Mouse (Mus musculus): ENCODE measurements at regions not wholly inside any gene's neighbourhood (a gene's known extent, or its start where the extent isn't known, plus 50 kb on each side); places are given as distances from the start of the nearest gene placed in this dataset.

DNA sequence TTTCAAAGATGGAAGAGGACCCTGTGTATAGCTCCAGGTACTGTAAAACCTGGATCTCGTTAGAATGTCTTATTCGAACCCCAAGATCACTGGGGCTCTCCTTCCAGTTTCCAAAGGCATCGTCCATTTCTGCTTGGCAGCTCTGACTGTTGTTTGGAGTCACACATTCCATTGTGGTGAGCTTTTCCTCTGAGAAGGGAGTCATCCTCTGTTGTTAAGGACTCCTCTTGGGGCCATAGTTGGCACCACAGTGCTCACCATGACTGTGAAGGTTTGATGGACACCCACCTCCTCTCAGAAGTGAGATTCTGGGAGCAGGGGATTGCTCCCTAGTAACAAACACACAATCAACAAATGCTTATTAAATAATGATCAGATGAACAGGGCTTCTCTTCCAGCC is 75.0 kb upstream of the Igf1r start:
- TF ChIP-seq CTCF (IDR thresholded peaks at IDR 0.05; ENCODE audit: low read depth) = no peak
- no peak for TF ChIP-seq EP300 (optimal IDR thresholded peaks at IDR 0.05)
